Mouse (Mus musculus) embryonic facial prominence, embryonic 12.5 days (tissue): ENCODE measurements around the gene Ptrh2. TPM values are rescaled to one million over a fixed set of nuclear protein-coding genes. Genes with fewer than 3 reads are reported as not detected.

Experiments used
- ATAC-seq: fragments of 200-750 bp; cut with Nextera tagmentation; 2 replicates; pipeline ENCODE4 v1.8.0; 2017; ENCODE audit not compliant: insufficient number of reproducible peaks, insufficient read depth, low FRiP score, low TSS enrichment
- H3K27ac ChIP-seq: fragments of 300-500 bp; sonication (generic); 2 replicates; pipeline ENCODE4 v1.5.1; 2016; ENCODE audit warnings: mild to moderate bottlenecking
- H3K27me3 ChIP-seq: fragments of 300-500 bp; sonication (generic); 2 replicates; pipeline ENCODE4 v1.6.1; 2016; ENCODE audit warnings: mild to moderate bottlenecking, moderate library complexity
- H3K36me3 ChIP-seq: fragments of 300-500 bp; sonication (generic); 2 replicates; pipeline ENCODE4 v1.6.1; 2016; ENCODE audit warnings: mild to moderate bottlenecking
- H3K4me1 ChIP-seq: fragments of 300-500 bp; sonication (generic); 2 replicates; pipeline ENCODE4 v1.6.1; 2016
- H3K4me2 ChIP-seq: fragments of 300-500 bp; sonication (generic); replicated peaks from 2 replicates; pipeline ENCODE4 v1.6.1; 2016; ENCODE audit warnings: mild to moderate bottlenecking, moderate library complexity
- H3K4me3 ChIP-seq: fragments of 300-500 bp; sonication (generic); 2 replicates; pipeline ENCODE4 v1.5.1; 2016; ENCODE audit warnings: mild to moderate bottlenecking
- H3K9ac ChIP-seq: fragments of 300-500 bp; sonication (generic); 2 replicates; pipeline ENCODE4 v1.6.1; 2016; ENCODE audit warnings: mild to moderate bottlenecking, moderate library complexity
- H3K9me3 ChIP-seq: fragments of 300-500 bp; sonication (generic); 2 replicates; pipeline ENCODE4 v1.6.1; 2016; ENCODE audit warnings: mild to moderate bottlenecking, moderate library complexity
- WGBS: fragments of 180-500 bp; shearing (Covaris S2); methylation state at CpG from one replicate; pipeline ENCODE4 v1.1.7; 2016; 5-methylcytosine and 5-hydroxymethylcytosine counted together
- polyA plus RNA-seq: library from polyadenylated mRNA; unstranded; fragments of >200 nt; fragmentation: Nextera tagmentation; extraction: Ambion mirVana; gene quantifications from 2 replicates; pipeline ENCODE4 v1.2.1, GENCODE M21; 2016

Ptrh2 gene
- polyA plus RNA-seq, 1 experiment from 2014 or later: 41.4 TPM

DNA sequence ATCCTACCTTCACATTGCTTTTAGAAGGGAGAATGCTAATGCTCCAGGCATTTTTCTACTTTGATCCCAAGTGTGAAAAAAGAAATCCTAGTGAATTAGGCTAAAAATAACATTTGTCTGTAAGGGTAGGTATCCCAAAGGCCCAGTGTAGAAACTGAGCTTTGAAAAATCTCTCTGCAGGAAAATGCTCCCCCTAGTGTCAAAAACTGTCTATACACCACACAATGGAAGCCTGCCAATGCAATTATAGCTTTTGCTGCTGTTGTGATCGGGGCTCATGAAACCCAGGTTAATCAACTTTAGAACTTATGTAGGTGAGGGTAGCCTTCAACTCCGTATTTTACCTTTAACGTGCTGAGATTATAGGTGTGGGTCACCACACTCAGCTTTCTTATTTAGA is 30.3 kb upstream of the Ptrh2 start:
- Histone ChIP-seq H3K9me3 (no peaks in the 10 kb centered on the region), H3K27ac (no peak overlapping the region), H3K36me3 (no peaks in the 10 kb centered on the region), H3K9ac (no peak overlapping the region), H3K4me3 (no peak overlapping the region), H3K4me2 (no peak overlapping the region), H3K4me1 (no peaks in the 10 kb centered on the region), H3K27me3 (no peaks in the 10 kb centered on the region)
- WGBS: 34% methylated on average over 3 of the region's 3 CpGs
- ATAC-seq: no peak

GRCm38 (mm10) chr11:86654096-86654495 is 29.7 kb upstream of the Ptrh2 start:
- no peaks in the 10 kb centered on the region for H3K36me3 ChIP-seq

DNA sequence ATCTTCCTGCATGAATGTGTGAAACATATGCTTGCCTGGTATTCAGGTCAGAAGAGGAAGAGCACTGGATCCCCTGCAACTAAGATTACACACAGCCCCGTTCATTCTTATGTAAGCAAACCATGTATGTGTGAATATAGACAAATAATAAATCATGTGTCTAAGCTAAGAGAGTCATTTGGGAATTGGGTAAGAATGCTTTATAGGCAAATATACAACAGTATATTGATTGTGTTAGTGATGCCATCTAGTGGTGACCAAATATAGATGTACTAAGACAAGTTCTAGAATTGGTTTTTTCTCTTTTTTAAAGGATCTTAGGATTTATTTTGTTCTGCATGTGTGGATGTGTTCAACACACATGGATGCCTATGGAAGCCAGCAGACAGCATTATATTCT is 28.1 kb upstream of the Ptrh2 start:
- Histone ChIP-seq H3K4me1 (no peaks in the 10 kb centered on the region), H3K36me3 (no peaks in the 10 kb centered on the region; the same call in 1 of the 2 replicates), H3K27me3 (no peaks in the 10 kb centered on the region), H3K4me3 (no peak overlapping the region), H3K9me3 (no peaks in the 10 kb centered on the region), H3K4me2 (no peak overlapping the region), H3K27ac (no peak overlapping the region), H3K9ac (no peak overlapping the region)
- WGBS: 68% methylated on average over 1 of the region's 1 CpGs
- ATAC-seq: no peak

More at GRCm38 (mm10) chr11:86654096-86654495, 29.7 kb upstream of the Ptrh2 start:
- Histone ChIP-seq H3K4me3 (no peak overlapping the region), H3K4me1 (no peaks in the 10 kb centered on the region), H3K4me2 (no peak overlapping the region), H3K27ac (no peak overlapping the region), H3K27me3 (no peaks in the 10 kb centered on the region), H3K9me3 (no peaks in the 10 kb centered on the region), H3K9ac (no peak overlapping the region)
- ATAC-seq: no peak
- WGBS: 90% methylated on average over 4 of the region's 4 CpGs

- H3K27ac ChIP-seq: no peak overlapping the region
- H3K4me3 ChIP-seq: no peak overlapping the region
- no peaks in the 10 kb centered on the region; the same call in 1 of the 2 replicates for H3K36me3 ChIP-seq
- H3K4me2 ChIP-seq: no peak overlapping the region
- H3K4me1 ChIP-seq: no peaks in the 10 kb centered on the region
- WGBS: 87% methylated on average over 4 of the region's 4 CpGs
- no peaks in the 10 kb centered on the region for H3K27me3 ChIP-seq
- no peak overlapping the region for H3K9ac ChIP-seq
- no peaks in the 10 kb centered on the region for H3K9me3 ChIP-seq
- ATAC-seq: no peak
These were observed 26.8 kb upstream of the Ptrh2 start for GRCm38 (mm10) chr11:86656849-86657567.

GRCm38 (mm10) chr11:86657863-86658262 is 25.9 kb upstream of the Ptrh2 start:
- no peaks in the 10 kb centered on the region for H3K27me3 ChIP-seq
- H3K27ac ChIP-seq: no peak overlapping the region
- no peaks in the 10 kb centered on the region for H3K4me1 ChIP-seq
- H3K36me3 ChIP-seq: peaks cover 6% of the 10 kb centered on the region
- H3K4me2 ChIP-seq: no peak overlapping the region
- no peak for ATAC-seq
- no peak overlapping the region for H3K9ac ChIP-seq
- no peaks in the 10 kb centered on the region for H3K9me3 ChIP-seq
- H3K4me3 ChIP-seq: no peak overlapping the region

DNA sequence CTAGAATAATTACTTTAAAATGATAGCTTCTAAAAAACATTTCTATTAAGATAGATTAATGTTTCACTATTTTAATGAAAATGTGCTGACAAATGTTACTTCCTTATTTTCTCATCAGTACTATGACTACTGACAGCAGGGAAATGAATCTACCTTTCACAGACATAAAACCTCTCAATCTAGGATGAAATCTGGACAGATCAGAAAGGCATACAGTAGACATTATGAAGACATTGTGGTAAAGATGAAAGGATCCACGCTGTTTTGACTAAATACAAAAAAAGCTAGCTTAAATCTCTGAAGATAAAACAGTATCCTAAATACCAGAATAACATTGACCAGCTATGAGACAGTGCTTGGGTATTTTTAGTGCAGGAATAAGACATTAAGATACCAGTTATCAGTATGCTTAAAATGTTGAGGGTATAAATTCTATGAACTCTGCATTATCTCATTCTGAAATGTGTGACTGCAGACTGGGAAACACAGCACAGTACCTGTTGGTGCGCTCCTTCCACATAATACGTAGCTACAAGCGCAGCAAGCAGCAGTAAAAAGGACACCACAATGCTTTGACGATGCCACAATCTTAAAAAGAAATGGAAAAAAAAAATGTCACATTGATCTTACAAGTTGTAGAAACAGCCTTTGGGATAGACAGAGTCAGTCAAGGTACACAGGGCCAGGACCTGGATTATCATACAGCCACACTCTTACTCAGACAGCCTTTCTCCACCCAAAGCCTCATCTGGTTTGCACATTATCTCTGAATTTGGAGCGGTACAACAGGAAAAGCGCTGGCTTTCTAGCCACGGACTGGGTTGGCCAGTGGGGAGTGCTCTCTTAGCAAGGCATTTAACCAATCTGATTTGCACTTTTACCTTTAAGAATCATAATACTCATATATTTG is 20.5 kb upstream of the Ptrh2 start:
- Histone ChIP-seq H3K9me3 (no peaks in the 10 kb centered on the region), H3K27me3 (no peaks in the 10 kb centered on the region), H3K4me1 (no peaks in the 10 kb centered on the region), H3K9ac (no peak overlapping the region), H3K4me2 (no peak overlapping the region), H3K4me3 (no peak overlapping the region), H3K27ac (no peak overlapping the region), H3K36me3 (peaks cover 19% of the 10 kb centered on the region)
- WGBS: 92% methylated on average over 8 of the region's 8 CpGs
- ATAC-seq: no peak

DNA sequence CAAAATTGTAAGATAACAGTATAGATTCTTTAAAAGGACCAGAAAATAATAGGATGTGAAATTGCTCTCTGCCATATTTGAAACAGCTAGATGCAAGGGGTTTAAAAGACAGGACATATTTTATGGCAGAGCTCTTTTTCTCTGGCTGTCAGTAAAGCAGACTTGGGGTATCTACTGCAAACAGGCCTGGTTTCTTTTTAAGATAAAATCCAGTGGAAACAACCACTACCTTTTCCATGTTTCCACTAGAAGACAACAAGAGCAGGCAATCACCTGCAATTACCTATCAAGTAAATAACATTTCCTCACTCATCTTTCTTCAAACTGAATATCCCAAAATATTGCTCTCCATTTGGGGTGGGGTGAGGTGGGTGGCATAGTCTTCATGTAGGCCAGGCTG is 19.8 kb upstream of the Ptrh2 start:
- H3K9ac ChIP-seq: no peak overlapping the region
- H3K27me3 ChIP-seq: no peaks in the 10 kb centered on the region
- no peak overlapping the region for H3K4me3 ChIP-seq
- peaks cover 19% of the 10 kb centered on the region for H3K36me3 ChIP-seq
- ATAC-seq: no peak
- no peaks in the 10 kb centered on the region for H3K9me3 ChIP-seq
- no peaks in the 10 kb centered on the region for H3K4me1 ChIP-seq
- no peak overlapping the region for H3K4me2 ChIP-seq
- no peak overlapping the region for H3K27ac ChIP-seq

DNA sequence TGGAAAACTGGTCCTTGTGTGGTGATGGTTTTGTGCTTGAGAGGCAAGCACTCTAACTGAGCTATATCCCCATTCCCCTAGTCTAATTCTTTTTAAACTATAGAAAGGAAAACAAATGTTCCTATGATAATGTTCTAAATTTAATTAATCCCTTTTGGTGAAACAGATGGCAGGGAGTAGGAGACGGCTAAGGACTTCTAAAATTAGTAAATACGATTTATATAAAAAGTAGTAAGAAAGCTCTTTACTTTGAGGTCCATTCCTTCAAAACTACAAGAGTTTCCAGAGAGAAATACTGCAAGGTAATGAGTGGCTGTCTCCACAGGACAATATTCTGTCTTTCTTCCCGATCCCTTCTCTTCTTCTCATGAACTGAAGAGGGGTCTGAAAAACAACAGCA is 19.4 kb upstream of the Ptrh2 start:
- Histone ChIP-seq H3K4me1 (no peaks in the 10 kb centered on the region), H3K4me3 (no peak overlapping the region), H3K27me3 (no peaks in the 10 kb centered on the region), H3K9ac (no peak overlapping the region), H3K36me3 (peaks cover 19% of the 10 kb centered on the region), H3K9me3 (no peaks in the 10 kb centered on the region), H3K27ac (no peak overlapping the region), H3K4me2 (no peak overlapping the region)
- ATAC-seq: no peak
- 86% methylated on average over 3 of the region's 3 CpGs for whole genome bisulfite sequencing

- H3K9me3 ChIP-seq: no peaks in the 10 kb centered on the region
- peaks cover 14% of the 10 kb centered on the region for H3K36me3 ChIP-seq
- no peak overlapping the region for H3K27ac ChIP-seq
- no peaks in the 10 kb centered on the region for H3K27me3 ChIP-seq
- H3K4me1 ChIP-seq: no peaks in the 10 kb centered on the region
- WGBS: 93% methylated on average over 2 of the region's 2 CpGs
- no peak overlapping the region for H3K9ac ChIP-seq
- H3K4me3 ChIP-seq: no peak overlapping the region
- no peak for ATAC-seq
- no peak overlapping the region for H3K4me2 ChIP-seq
These were observed 16.2 kb upstream of the Ptrh2 start for GRCm38 (mm10) chr11:86667553-86667952.

GRCm38 (mm10) chr11:86668169-86668568 is 15.6 kb upstream of the Ptrh2 start:
- no peak for ATAC-seq
- Histone ChIP-seq H3K4me2 (no peak overlapping the region), H3K9me3 (no peaks in the 10 kb centered on the region), H3K9ac (no peak overlapping the region), H3K27ac (no peak overlapping the region), H3K4me3 (no peak overlapping the region), H3K36me3 (peaks cover 12% of the 10 kb centered on the region), H3K4me1 (no peaks in the 10 kb centered on the region), H3K27me3 (no peaks in the 10 kb centered on the region)
- 91% methylated on average over 3 of the region's 3 CpGs for WGBS

DNA sequence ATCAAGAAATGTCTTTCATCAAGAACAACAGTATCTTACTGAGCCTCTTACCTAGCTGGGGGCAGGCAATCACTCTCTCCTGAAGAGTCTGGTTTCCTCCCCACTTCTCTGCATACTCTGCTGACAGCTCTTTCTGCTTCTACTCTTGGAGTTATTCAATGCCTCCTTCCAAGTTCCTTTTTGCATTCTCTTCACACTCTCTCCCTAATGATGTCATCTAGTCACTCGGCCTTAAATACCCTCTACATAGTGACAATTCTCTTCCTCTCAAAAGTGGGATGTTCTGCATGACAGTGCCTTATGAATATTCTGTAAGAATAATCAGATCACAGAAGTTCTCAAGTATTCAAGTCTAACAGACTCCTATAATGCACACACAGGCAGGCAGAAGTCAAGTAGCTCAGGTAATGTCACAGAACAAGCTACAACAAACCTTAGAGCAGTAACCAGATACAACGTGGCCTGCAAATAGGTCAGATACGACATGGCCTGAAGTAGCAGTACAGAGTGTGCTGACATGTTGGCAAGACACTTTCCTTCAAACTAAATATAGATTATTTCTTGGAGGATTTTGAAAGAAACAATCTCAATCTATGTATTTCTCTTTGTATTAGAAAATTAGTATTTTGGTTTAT is 12.6 kb upstream of the Ptrh2 start:
- no peak overlapping the region for H3K4me2 ChIP-seq
- no peaks in the 10 kb centered on the region for H3K4me1 ChIP-seq
- no peak overlapping the region for H3K9ac ChIP-seq
- H3K36me3 ChIP-seq: no peaks in the 10 kb centered on the region
- no peaks in the 10 kb centered on the region for H3K9me3 ChIP-seq
- H3K27me3 ChIP-seq: no peaks in the 10 kb centered on the region
- ATAC-seq: no peak
- 81% methylated on average over 3 of the region's 3 CpGs for WGBS
- no peak overlapping the region for H3K4me3 ChIP-seq
- H3K27ac ChIP-seq: no peak overlapping the region

DNA sequence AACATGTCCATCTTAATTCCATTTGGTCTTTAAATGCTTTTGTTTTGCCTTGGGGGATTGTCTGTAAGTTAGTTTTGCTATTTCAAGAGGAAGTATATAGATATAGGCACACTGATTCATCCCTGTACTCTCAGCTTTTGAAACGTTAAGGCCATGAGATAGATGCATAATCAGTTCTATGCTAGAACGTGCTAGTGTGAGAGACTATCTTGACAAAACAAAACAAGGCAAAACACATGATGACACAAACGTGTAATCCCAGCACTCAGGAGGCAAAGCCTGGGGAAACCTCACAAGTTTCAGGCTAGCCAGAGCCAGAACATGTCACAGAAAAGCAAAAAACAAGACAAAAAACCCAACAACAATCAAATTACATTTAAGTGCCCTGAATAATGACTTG is 11.0 kb upstream of the Ptrh2 start:
- H3K36me3 ChIP-seq: 0 out of 2 replicates have a peak, but pooled peaks cover 4% of the 10 kb centered on the region
- H3K4me1 ChIP-seq: no peaks in the 10 kb centered on the region
- ATAC-seq: no peak
- no peak overlapping the region for H3K4me3 ChIP-seq
- 79% methylated on average over 3 of the region's 3 CpGs for WGBS
- H3K27me3 ChIP-seq: no peaks in the 10 kb centered on the region
- H3K27ac ChIP-seq: no peak overlapping the region
- H3K9me3 ChIP-seq: no peaks in the 10 kb centered on the region
- H3K9ac ChIP-seq: no peak overlapping the region
- no peak overlapping the region for H3K4me2 ChIP-seq
